Mouse (Mus musculus) midbrain, embryonic 15.5 days (tissue): ENCODE measurements around the gene Pfpl. TPM values are rescaled to one million over a fixed set of nuclear protein-coding genes. Genes with fewer than 3 reads are reported as not detected.

Source experiments
- ATAC-seq: fragments of 200-750 bp; cut with Nextera tagmentation; replicated peaks from 2 replicates; pipeline ENCODE4 v1.8.0; 2017; ENCODE audit warnings: moderate TSS enrichment
- H3K27ac ChIP-seq: fragments of 300-500 bp; sonication (generic); 2 replicates; pipeline ENCODE4 v1.5.1; 2015; ENCODE audit warnings: mild to moderate bottlenecking, inconsistent platforms
- H3K27me3 ChIP-seq: fragments of 300-500 bp; sonication (generic); replicated peaks from 2 replicates; pipeline ENCODE4 v1.6.1; 2015; ENCODE audit warnings: inconsistent platforms
- H3K36me3 ChIP-seq: fragments of 300-500 bp; sonication (generic); replicated peaks from 2 replicates; pipeline ENCODE4 v1.6.1; 2015; ENCODE audit warnings: inconsistent platforms
- H3K4me1 ChIP-seq: fragments of 300-500 bp; sonication (generic); 2 replicates; pipeline ENCODE4 v1.6.1; 2015; ENCODE audit warnings: inconsistent platforms
- H3K4me2 ChIP-seq: fragments of 300-500 bp; sonication (generic); 2 replicates; pipeline ENCODE4 v1.6.1; 2015; ENCODE audit warnings: inconsistent platforms, mild to moderate bottlenecking, moderate library complexity
- H3K4me3 ChIP-seq: fragments of 300-500 bp; sonication (generic); 2 replicates; pipeline ENCODE4 v1.5.1; 2015; ENCODE audit warnings: mild to moderate bottlenecking, inconsistent platforms
- H3K9ac ChIP-seq: fragments of 300-500 bp; sonication (generic); 2 replicates; pipeline ENCODE4 v1.6.1; 2015; ENCODE audit warnings: mild to moderate bottlenecking, inconsistent platforms
- H3K9me3 ChIP-seq: fragments of 300-500 bp; sonication (generic); 2 replicates; pipeline ENCODE4 v1.6.1; 2016; ENCODE audit warnings: inconsistent platforms
- WGBS: fragments of 180-500 bp; shearing (Covaris S2); methylation state at CpG from one replicate; pipeline ENCODE4 v1.1.7; 2015; ENCODE audit warnings: mixed read lengths; 5-methylcytosine and 5-hydroxymethylcytosine counted together
- polyA plus RNA-seq: library from polyadenylated mRNA; unstranded; fragments of >200 nt; fragmentation: Nextera tagmentation; extraction: Ambion mirVana; gene quantifications from 2 replicates; pipeline ENCODE4 v1.2.1, GENCODE M21; 2015

Gene Pfpl
- polyA plus RNA-seq: not detected in 2 replicates

GRCm38 (mm10) chr19:12427605-12428004 lies at the start of gene Pfpl:
TSS of gene Pfpl (plus strand) at chr19:12427905.
- 96% methylated on average over 6 of the region's 6 CpGs for WGBS
- H3K4me3 ChIP-seq: no peak within 1 kb of the TSS

GRCm38 (mm10) chr19:12386979-12387378 lies 40.7 kb upstream of the Pfpl start, which contains the start of gene Olfr1440:
TSS of gene Olfr1440 (plus strand) at chr19:12387279.
- WGBS: 83% methylated on average over 2 of the region's 2 CpGs
- no peak for ATAC-seq
- H3K4me2 ChIP-seq: no peak within 1 kb of the TSS

More at GRCm38 (mm10) chr19:12427605-12428004, at the start of gene Pfpl:
- no peaks in the 10 kb centered on the region for H3K27me3 ChIP-seq
- no peaks in the 10 kb centered on the region for H3K36me3 ChIP-seq
- no peak within 1 kb of the TSS for H3K4me2 ChIP-seq
- ATAC-seq: no peak
- no peaks in the 10 kb centered on the region for H3K9me3 ChIP-seq
- no peak within 1 kb of the TSS for H3K27ac ChIP-seq
- no peaks in the 10 kb centered on the region for H3K4me1 ChIP-seq
- no peak within 1 kb of the TSS for H3K9ac ChIP-seq

GRCm38 (mm10) chr19:12413737-12414136 lies 14.0 kb upstream of the Pfpl start:
- H3K27me3 ChIP-seq: no peaks in the 10 kb centered on the region
- no peak overlapping the region for H3K27ac ChIP-seq
- H3K4me2 ChIP-seq: no peak overlapping the region
- H3K4me1 ChIP-seq: no peaks in the 10 kb centered on the region
- no peaks in the 10 kb centered on the region for H3K36me3 ChIP-seq
- no peak overlapping the region for H3K9ac ChIP-seq
- no peak for ATAC-seq
- H3K9me3 ChIP-seq: no peaks in the 10 kb centered on the region
- no peak overlapping the region for H3K4me3 ChIP-seq

More at GRCm38 (mm10) chr19:12386979-12387378, 40.7 kb upstream of the Pfpl start, which contains the start of gene Olfr1440:
- no peak within 1 kb of the TSS for H3K9ac ChIP-seq
- no peaks in the 10 kb centered on the region for H3K4me1 ChIP-seq
- H3K27me3 ChIP-seq: no peaks in the 10 kb centered on the region
- H3K36me3 ChIP-seq: no peaks in the 10 kb centered on the region
- no peak within 1 kb of the TSS for H3K27ac ChIP-seq
- H3K4me3 ChIP-seq: no peak within 1 kb of the TSS
- H3K9me3 ChIP-seq: no peaks in the 10 kb centered on the region

GRCm38 (mm10) chr19:12417361-12417760 lies 10.3 kb upstream of the Pfpl start, which contains the start of gene Olfr1441:
TSS of gene Olfr1441 (plus strand) at chr19:12417433.
- H3K9ac ChIP-seq: no peak within 1 kb of the TSS
- no peaks in the 10 kb centered on the region for H3K4me1 ChIP-seq
- no peaks in the 10 kb centered on the region for H3K27me3 ChIP-seq
- H3K4me2 ChIP-seq: no peak within 1 kb of the TSS
- H3K36me3 ChIP-seq: no peaks in the 10 kb centered on the region
- no peak for ATAC-seq
- H3K9me3 ChIP-seq: no peaks in the 10 kb centered on the region
- H3K4me3 ChIP-seq: no peak within 1 kb of the TSS
- H3K27ac ChIP-seq: no peak within 1 kb of the TSS

- Histone ChIP-seq H3K9ac (no peak overlapping the region), H3K9me3 (no peaks in the 10 kb centered on the region), H3K27me3 (no peaks in the 10 kb centered on the region), H3K4me3 (no peak overlapping the region), H3K4me1 (no peaks in the 10 kb centered on the region), H3K36me3 (no peaks in the 10 kb centered on the region), H3K27ac (no peak overlapping the region), H3K4me2 (no peak overlapping the region)
- WGBS: 95% methylated on average over 3 of the region's 3 CpGs
- no peak for ATAC-seq
Measured at GRCm38 (mm10) chr19:12418312-12418711, 9.4 kb upstream of the Pfpl start.

GRCm38 (mm10) chr19:12420555-12420954 lies 7.2 kb upstream of the Pfpl start:
- Histone ChIP-seq H3K27me3 (no peaks in the 10 kb centered on the region), H3K4me3 (no peak overlapping the region), H3K4me1 (no peaks in the 10 kb centered on the region), H3K9ac (no peak overlapping the region), H3K9me3 (no peaks in the 10 kb centered on the region), H3K27ac (no peak overlapping the region), H3K36me3 (no peaks in the 10 kb centered on the region), H3K4me2 (no peak overlapping the region)
- 83% methylated on average over 6 of the region's 6 CpGs for WGBS
- ATAC-seq: no peak

- H3K4me3 ChIP-seq: no peak overlapping the region
- WGBS: 83% methylated on average over 1 of the region's 1 CpGs
- no peak overlapping the region for H3K27ac ChIP-seq
- no peaks in the 10 kb centered on the region for H3K27me3 ChIP-seq
- H3K4me2 ChIP-seq: no peak overlapping the region
- ATAC-seq: no peak
- no peak overlapping the region for H3K9ac ChIP-seq
- no peaks in the 10 kb centered on the region for H3K4me1 ChIP-seq
- H3K9me3 ChIP-seq: no peaks in the 10 kb centered on the region
- no peaks in the 10 kb centered on the region for H3K36me3 ChIP-seq
Measured at GRCm38 (mm10) chr19:12421680-12422079, 6.0 kb upstream of the Pfpl start.

- WGBS: 95% methylated on average over 5 of the region's 5 CpGs
- Histone ChIP-seq H3K4me1 (no peaks in the 10 kb centered on the region), H3K4me2 (no peak overlapping the region), H3K4me3 (no peak overlapping the region), H3K27me3 (no peaks in the 10 kb centered on the region), H3K36me3 (no peaks in the 10 kb centered on the region), H3K9ac (no peak overlapping the region), H3K27ac (no peak overlapping the region), H3K9me3 (no peaks in the 10 kb centered on the region)
- no peak for ATAC-seq
Measured at GRCm38 (mm10) chr19:12427101-12427500, 604 bp upstream of the Pfpl start.

- Histone ChIP-seq H3K4me1 (no peaks in the 10 kb centered on the region), H3K27me3 (no peaks in the 10 kb centered on the region), H3K9ac (no peak overlapping the region), H3K9me3 (no peaks in the 10 kb centered on the region), H3K36me3 (no peaks in the 10 kb centered on the region), H3K4me3 (no peak overlapping the region), H3K4me2 (no peak overlapping the region), H3K27ac (no peak overlapping the region)
- peak; percentile 77; the same call in 1 of the 2 replicates for ATAC-seq
- 2% methylated on average over 2 of the region's 2 CpGs for WGBS
Measured at GRCm38 (mm10) chr19:12433033-12433432, 5.3 kb downstream of the Pfpl start.

GRCm38 (mm10) chr19:12435011-12435416 lies 7.3 kb downstream of the Pfpl start:
- H3K36me3 ChIP-seq: no peaks in the 10 kb centered on the region
- no peaks in the 10 kb centered on the region for H3K4me1 ChIP-seq
- no peak for ATAC-seq
- H3K9me3 ChIP-seq: no peaks in the 10 kb centered on the region
- no peak overlapping the region for H3K9ac ChIP-seq
- H3K27me3 ChIP-seq: no peaks in the 10 kb centered on the region
- H3K27ac ChIP-seq: no peak overlapping the region
- H3K4me2 ChIP-seq: no peak overlapping the region
- WGBS: 78% methylated on average over 4 of the region's 4 CpGs
- no peak overlapping the region for H3K4me3 ChIP-seq

GRCm38 (mm10) chr19:12435750-12436524 lies 8.2 kb downstream of the Pfpl start:
- no peak overlapping the region for H3K4me3 ChIP-seq
- no peak overlapping the region for H3K4me2 ChIP-seq
- H3K36me3 ChIP-seq: no peaks in the 10 kb centered on the region
- no peaks in the 10 kb centered on the region for H3K9me3 ChIP-seq
- no peaks in the 10 kb centered on the region for H3K27me3 ChIP-seq
- no peak overlapping the region for H3K27ac ChIP-seq
- ATAC-seq: no peak
- H3K9ac ChIP-seq: no peak overlapping the region
- WGBS: 83% methylated on average over 4 of the region's 4 CpGs
- no peaks in the 10 kb centered on the region for H3K4me1 ChIP-seq

GRCm38 (mm10) chr19:12439581-12439980 lies 11.9 kb downstream of the Pfpl start:
- Histone ChIP-seq H3K36me3 (no peaks in the 10 kb centered on the region), H3K27ac (no peak overlapping the region), H3K4me3 (no peak overlapping the region), H3K4me2 (no peak overlapping the region), H3K27me3 (no peaks in the 10 kb centered on the region), H3K9ac (no peak overlapping the region), H3K4me1 (no peaks in the 10 kb centered on the region), H3K9me3 (no peaks in the 10 kb centered on the region)
- ATAC-seq: no peak
- 67% methylated on average over 1 of the region's 1 CpGs for WGBS

- 59% methylated on average over 5 of the region's 5 CpGs for WGBS
- no peak overlapping the region for H3K4me3 ChIP-seq
- no peak for ATAC-seq
Measured at GRCm38 (mm10) chr19:12440103-12440725, 12.5 kb downstream of the Pfpl start.

More at GRCm38 (mm10) chr19:12440103-12440725, 12.5 kb downstream of the Pfpl start:
- no peak overlapping the region for H3K9ac ChIP-seq
- no peaks in the 10 kb centered on the region for H3K27me3 ChIP-seq
- H3K36me3 ChIP-seq: no peaks in the 10 kb centered on the region
- no peak overlapping the region for H3K27ac ChIP-seq
- H3K4me2 ChIP-seq: no peak overlapping the region
- H3K9me3 ChIP-seq: no peaks in the 10 kb centered on the region
- H3K4me1 ChIP-seq: no peaks in the 10 kb centered on the region
